Mouse (Mus musculus) liver, adult 2 months (tissue): ENCODE measurements at regions not wholly inside any gene's neighbourhood (a gene's known extent, or its start where the extent isn't known, plus 50 kb on each side); places are given as distances from the start of the nearest gene placed in this dataset.
"Not testable (repeated sequence)": the region's sequence is repeated elsewhere in the genome, so short reads cannot be mapped to it uniquely, and the experiment has no call there.

Source experiments
- DNase-seq: peaks from one replicate; pipeline ENCODE4 v3.0.0-alpha.2; 2011; ENCODE audit warnings: low read depth, low spot score; ENCODE audit errors: extremely low read depth
- H3K27ac ChIP-seq: fragments of 200-500 bp; replicated peaks from 2 replicates; pipeline ENCODE4 v1.5.1; 2012; ENCODE audit warnings: low read depth, mild to moderate bottlenecking, control low read depth, inconsistent platforms, low read length; ENCODE audit not compliant: insufficient read depth
- H3K27me3 ChIP-seq: fragments of 200-500 bp; 2 replicates; pipeline ENCODE4 v1.6.1; 2012; ENCODE audit warnings: mild to moderate bottlenecking, moderate library complexity, low read length, inconsistent platforms; ENCODE audit not compliant: control insufficient read depth, insufficient read depth
- H3K36me3 ChIP-seq: fragments of 200-500 bp; 2 replicates; pipeline ENCODE4 v1.6.1; 2012; ENCODE audit warnings: low read length, inconsistent platforms; ENCODE audit not compliant: control insufficient read depth, insufficient read depth
- H3K4me1 ChIP-seq: fragments of 200-500 bp; 2 replicates; pipeline ENCODE4 v1.6.1; 2011; ENCODE audit warnings: low read length; ENCODE audit not compliant: control insufficient read depth, insufficient read depth
- H3K4me3 ChIP-seq: fragments of 200-500 bp; 2 replicates; pipeline ENCODE4 v1.5.1; 2011; ENCODE audit warnings: low read depth, mild to moderate bottlenecking, control low read depth, low read length, moderate library complexity; ENCODE audit not compliant: insufficient read depth
- H3K79me2 ChIP-seq: fragments of 200-500 bp; 2 replicates; pipeline ENCODE4 v1.6.1; 2012; ENCODE audit warnings: inconsistent platforms, mild to moderate bottlenecking, low read length, moderate library complexity; ENCODE audit not compliant: control insufficient read depth, insufficient read depth
- H3K9ac ChIP-seq: fragments of 200-500 bp; 2 replicates; pipeline ENCODE4 v1.6.1; 2012; ENCODE audit warnings: low read depth, mild to moderate bottlenecking, control low read depth, inconsistent platforms, low read length
- CTCF ChIP-seq: fragments of 200-500 bp; IDR thresholded peaks from 2 replicates; pipeline ENCODE4 v1.5.1; 2011; ENCODE audit warnings: low read depth, low read length, control low read depth
- POLR2A ChIP-seq: fragments of 200-500 bp; IDR thresholded peaks from 2 replicates; pipeline ENCODE4 v1.6.1; 2011; ENCODE audit warnings: low read length, control low read depth; ENCODE audit not compliant: insufficient read depth; ENCODE audit errors: extremely low read depth
- WGBS: fragments of 180-500 bp; shearing (Covaris S2); methylation state at CpG from one replicate; pipeline ENCODE4 v1.1.7; 2018; 5-methylcytosine and 5-hydroxymethylcytosine counted together

GRCm38 (mm10) chr2:166291266-166291665 is 135.8 kb upstream of the Sulf2 start:
- DNase-seq: no peak
- Histone ChIP-seq H3K36me3 (no peaks in the 10 kb centered on the region), H3K4me1 (no peaks in the 10 kb centered on the region), H3K4me3 (no peak overlapping the region), H3K9ac (no peak overlapping the region), H3K79me2 (no peaks in the 10 kb centered on the region), H3K27ac (no peak overlapping the region), H3K27me3 (no peaks in the 10 kb centered on the region)
- TF ChIP-seq POLR2A: no peak
- no peak for TF ChIP-seq CTCF
- WGBS: 58% methylated on average over 6 of the region's 6 CpGs

DNA sequence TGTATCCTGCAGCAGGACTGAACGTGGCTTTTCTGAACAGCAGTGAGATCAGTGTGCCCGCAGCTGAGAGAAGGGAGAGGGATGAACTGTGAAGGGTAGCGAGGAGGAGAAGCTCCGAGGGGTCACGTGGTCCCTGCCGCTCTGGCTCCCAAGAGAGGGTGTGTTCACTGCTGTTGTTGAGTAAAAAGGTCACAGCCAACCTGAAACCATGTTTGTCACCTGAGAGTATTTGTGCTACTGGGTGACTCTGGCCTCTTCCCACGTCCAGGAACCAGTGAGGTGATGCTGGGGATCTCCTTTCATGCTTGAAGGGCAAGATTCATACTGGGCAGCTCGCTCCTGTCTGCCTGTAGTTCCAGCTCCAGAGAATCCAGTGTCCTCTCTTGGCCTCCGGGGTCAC is 135.4 kb upstream of the Sulf2 start:
- no peaks in the 10 kb centered on the region for H3K79me2 ChIP-seq
- no peak overlapping the region for H3K9ac ChIP-seq
- no peaks in the 10 kb centered on the region for H3K4me1 ChIP-seq
- WGBS: 65% methylated on average over 9 of the region's 9 CpGs
- H3K4me3 ChIP-seq: no peak overlapping the region
- TF ChIP-seq POLR2A (no peak), CTCF (no peak)
- no peak for DNase-seq
- no peaks in the 10 kb centered on the region for H3K27me3 ChIP-seq
- H3K36me3 ChIP-seq: no peaks in the 10 kb centered on the region
- no peak overlapping the region for H3K27ac ChIP-seq

GRCm38 (mm10) chr2:166289198-166289597 is 133.7 kb upstream of the Sulf2 start:
- H3K4me1 ChIP-seq: no peaks in the 10 kb centered on the region
- TF ChIP-seq POLR2A: no peak
- no peak for TF ChIP-seq CTCF
- DNase-seq: no peak
- no peaks in the 10 kb centered on the region for H3K79me2 ChIP-seq
- no peak overlapping the region for H3K4me3 ChIP-seq
- no peak overlapping the region for H3K27ac ChIP-seq
- no peak overlapping the region for H3K9ac ChIP-seq
- no peaks in the 10 kb centered on the region for H3K27me3 ChIP-seq
- no peaks in the 10 kb centered on the region for H3K36me3 ChIP-seq
- WGBS: 77% methylated on average over 6 of the region's 6 CpGs

GRCm38 (mm10) chr2:166281137-166281536 is 125.7 kb upstream of the Sulf2 start:
- not testable (repeated sequence) for H3K36me3 ChIP-seq, H3K4me3 ChIP-seq, H3K27ac ChIP-seq, H3K27me3 ChIP-seq, H3K79me2 ChIP-seq, H3K9ac ChIP-seq, DNase-seq, H3K4me1 ChIP-seq
- WGBS: 100% methylated on average over 1 of the region's 5 CpGs

DNA sequence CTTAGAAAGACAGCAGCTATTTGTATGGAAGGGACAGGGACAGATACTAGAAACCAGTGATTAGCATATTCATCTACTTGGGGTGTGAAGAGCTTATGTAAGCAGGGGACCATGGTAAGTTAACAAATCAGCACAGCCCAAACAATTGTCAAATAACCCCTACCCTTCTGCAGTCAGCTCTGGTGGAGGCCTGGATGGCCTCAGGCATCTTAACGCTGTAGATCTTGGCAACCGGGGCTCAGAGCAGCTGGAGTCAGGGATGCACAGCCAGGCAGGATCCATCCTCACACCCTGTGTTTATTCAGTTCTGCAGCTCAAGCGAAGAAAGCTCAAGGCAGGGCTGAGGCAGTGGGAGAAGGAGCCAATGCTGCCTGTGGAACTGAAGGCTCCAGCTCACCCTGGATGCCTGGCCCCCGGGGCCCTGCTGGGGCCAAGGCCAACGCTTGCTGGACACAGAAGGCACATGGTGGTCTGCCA is 125.2 kb upstream of the Sulf2 start:
- 81% methylated on average over 5 of the region's 5 CpGs for WGBS
- no peaks in the 10 kb centered on the region for H3K79me2 ChIP-seq
- no peak for DNase-seq
- H3K27me3 ChIP-seq: no peaks in the 10 kb centered on the region
- H3K27ac ChIP-seq: no peak overlapping the region
- H3K4me3 ChIP-seq: no peak overlapping the region
- H3K4me1 ChIP-seq: 0 out of 2 replicates have a peak, but pooled peaks cover 2% of the 10 kb centered on the region
- TF ChIP-seq POLR2A (no peak), CTCF (no peak)
- no peaks in the 10 kb centered on the region for H3K36me3 ChIP-seq
- H3K9ac ChIP-seq: no peak overlapping the region

- Histone ChIP-seq H3K9ac (no peak overlapping the region), H3K4me1 (0 out of 2 replicates have a peak, but pooled peaks cover 2% of the 10 kb centered on the region), H3K79me2 (no peaks in the 10 kb centered on the region), H3K4me3 (no peak overlapping the region), H3K36me3 (no peaks in the 10 kb centered on the region), H3K27ac (no peak overlapping the region), H3K27me3 (no peaks in the 10 kb centered on the region)
- WGBS: 94% methylated on average over 15 of the region's 15 CpGs
- no peak for TF ChIP-seq CTCF
- DNase-seq: no peak
Observed at GRCm38 (mm10) chr2:166279676-166280075, 124.2 kb upstream of the Sulf2 start.
